Mouse (Mus musculus): ENCODE data around the gene Klhdc2. TPM values are rescaled to one million over a fixed set of nuclear protein-coding genes. Genes with fewer than 3 reads are reported as not detected.

Gene Klhdc2
- polyA plus RNA-seq, 1 experiment from 2014 or later, result 124 TPM

DNA sequence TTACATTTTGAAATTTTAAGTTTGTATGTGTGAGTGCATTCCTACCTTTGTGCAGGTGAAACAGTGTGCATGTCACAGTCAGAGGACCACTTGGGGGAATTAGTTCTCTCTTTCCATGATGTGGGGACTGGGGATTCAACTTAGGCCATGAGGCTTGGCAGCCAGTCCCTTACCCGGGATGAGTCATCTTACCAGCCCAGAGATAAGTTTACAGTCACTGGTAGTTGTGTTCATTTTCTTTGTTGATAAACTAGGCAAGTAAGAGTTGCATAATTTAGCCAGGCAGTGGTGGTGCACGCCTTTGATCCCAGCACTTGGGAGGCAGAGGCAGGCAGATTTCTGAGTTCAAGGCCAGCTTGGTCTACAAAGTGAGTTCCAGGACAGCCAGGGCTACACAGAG lies 7.6 kb downstream of the Klhdc2 start:
- no peaks in the 10 kb centered on the region for H3K9me3 ChIP-seq
- H3K36me3 ChIP-seq, result peaks cover 76% of the 10 kb centered on the region
- no peak overlapping the region for H3K4me2 ChIP-seq
- H3K9ac ChIP-seq, result no peak overlapping the region
- H3K27ac ChIP-seq, result no peak overlapping the region
- no peak overlapping the region for H3K4me3 ChIP-seq
- 86% methylated on average over 2 of the region's 2 CpGs for WGBS
- H3K4me1 ChIP-seq, result peaks cover 6% of the 10 kb centered on the region
- H3K27me3 ChIP-seq, result no peaks in the 10 kb centered on the region
- ATAC-seq (ENCODE audit: borderline replicate concordance, extremely low read depth, low FRiP score, low TSS enrichment), result no peak

DNA sequence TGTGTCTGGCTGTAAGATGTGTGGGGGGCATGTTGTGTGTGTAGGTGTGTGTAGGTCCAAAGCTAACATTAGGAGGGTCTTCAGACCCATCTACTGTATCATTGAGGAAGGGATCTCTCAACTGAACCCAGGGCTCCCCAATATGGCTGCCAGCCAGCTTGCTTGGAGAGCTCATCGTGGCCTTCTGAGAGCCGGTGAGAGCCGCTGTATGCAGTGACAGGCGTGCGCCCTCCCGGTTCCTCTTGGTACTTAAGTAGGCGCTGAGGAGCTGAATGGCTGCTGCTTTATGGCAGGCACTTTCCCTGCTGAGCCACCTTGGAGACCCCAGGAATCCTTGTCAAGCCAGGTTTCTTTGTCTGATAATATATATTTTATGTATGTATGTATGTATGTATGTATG lies 9.9 kb downstream of the Klhdc2 start:
- WGBS, result 84% methylated on average over 7 of the region's 7 CpGs
- H3K27me3 ChIP-seq, result no peaks in the 10 kb centered on the region
- H3K4me2 ChIP-seq, result no peak overlapping the region
- no peak overlapping the region for H3K9ac ChIP-seq
- no peak for ATAC-seq (ENCODE audit: borderline replicate concordance, extremely low read depth, low FRiP score, low TSS enrichment)
- no peak overlapping the region for H3K4me3 ChIP-seq
- H3K9me3 ChIP-seq, result no peaks in the 10 kb centered on the region
- H3K36me3 ChIP-seq, result peaks cover 91% of the 10 kb centered on the region
- H3K4me1 ChIP-seq, result no peaks in the 10 kb centered on the region
- H3K27ac ChIP-seq, result no peak overlapping the region

DNA sequence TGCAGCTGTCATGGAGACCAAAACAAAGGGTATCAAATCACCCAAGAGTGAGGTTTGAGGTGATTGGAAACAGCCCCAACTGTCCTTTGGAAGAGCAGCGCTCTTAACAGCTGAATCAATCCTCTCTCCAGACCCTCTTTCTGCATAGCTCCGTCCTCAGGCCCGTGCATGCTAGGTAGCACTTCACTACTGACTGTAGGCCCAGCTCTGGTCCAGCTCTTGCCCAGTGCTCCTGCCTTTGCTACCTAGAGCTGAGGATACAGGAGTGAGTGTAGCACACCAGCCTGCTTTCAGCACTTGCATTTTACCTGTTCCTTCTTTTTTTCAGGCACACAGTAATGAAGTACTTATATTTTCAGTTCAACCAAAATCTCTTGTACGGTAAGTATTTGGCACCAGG lies 13.2 kb downstream of the Klhdc2 start:
- Histone ChIP-seq H3K4me1 (no peaks in the 10 kb centered on the region), H3K4me2 (no peak overlapping the region), H3K9ac (no peak overlapping the region), H3K4me3 (no peak overlapping the region), H3K27me3 (no peaks in the 10 kb centered on the region), H3K27ac (no peak overlapping the region), H3K9me3 (no peaks in the 10 kb centered on the region), H3K36me3 (peaks cover 90% of the 10 kb centered on the region)
- ATAC-seq (ENCODE audit: borderline replicate concordance, extremely low read depth, low FRiP score, low TSS enrichment), result no peak
- WGBS, result 96% methylated on average over 4 of the region's 4 CpGs

GRCm38 (mm10) chr12:69318431-69318830 lies 21.9 kb downstream of the Klhdc2 start:
- peaks cover 76% of the 10 kb centered on the region for H3K36me3 ChIP-seq
- ATAC-seq (ENCODE audit: borderline replicate concordance, extremely low read depth, low FRiP score, low TSS enrichment), result no peak
- no peak overlapping the region for H3K4me2 ChIP-seq
- H3K27ac ChIP-seq, result no peak overlapping the region
- no peak overlapping the region for H3K9ac ChIP-seq
- H3K9me3 ChIP-seq, result no peaks in the 10 kb centered on the region
- no peaks in the 10 kb centered on the region for H3K4me1 ChIP-seq
- no peak overlapping the region for H3K4me3 ChIP-seq
- H3K27me3 ChIP-seq, result no peaks in the 10 kb centered on the region

GRCm38 (mm10) chr12:69331187-69331586 lies 34.7 kb downstream of the Klhdc2 start:
- H3K9ac ChIP-seq, result no peak overlapping the region
- peaks cover 63% of the 10 kb centered on the region for H3K36me3 ChIP-seq
- no peaks in the 10 kb centered on the region for H3K4me1 ChIP-seq
- H3K27ac ChIP-seq, result no peak overlapping the region
- no peak overlapping the region for H3K4me3 ChIP-seq
- no peaks in the 10 kb centered on the region for H3K9me3 ChIP-seq
- 89% methylated on average over 3 of the region's 3 CpGs for WGBS
- no peak overlapping the region for H3K4me2 ChIP-seq
- no peak for ATAC-seq (ENCODE audit: borderline replicate concordance, extremely low read depth, low FRiP score, low TSS enrichment)
- H3K27me3 ChIP-seq, result no peaks in the 10 kb centered on the region

DNA sequence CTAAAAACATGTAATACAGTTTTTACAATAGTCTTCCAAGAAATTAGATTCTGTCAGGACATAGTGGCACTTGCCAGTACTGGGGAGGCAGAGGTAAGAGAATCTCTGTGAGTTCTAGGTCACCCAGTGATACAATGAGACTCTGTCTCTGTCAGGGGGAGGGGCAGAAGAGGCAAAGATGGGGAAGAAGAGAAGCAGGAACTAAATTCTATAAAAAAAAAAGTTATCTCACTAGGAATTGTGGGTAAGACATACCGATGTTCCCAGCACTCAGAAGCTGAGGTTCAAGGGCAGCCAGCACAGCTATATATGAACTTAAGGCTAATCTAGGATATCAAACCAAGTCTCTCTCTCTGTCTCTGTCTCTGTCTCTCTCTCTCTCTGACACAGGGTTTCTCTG lies 35.7 kb downstream of the Klhdc2 start:
- no peaks in the 10 kb centered on the region for H3K27me3 ChIP-seq

DNA sequence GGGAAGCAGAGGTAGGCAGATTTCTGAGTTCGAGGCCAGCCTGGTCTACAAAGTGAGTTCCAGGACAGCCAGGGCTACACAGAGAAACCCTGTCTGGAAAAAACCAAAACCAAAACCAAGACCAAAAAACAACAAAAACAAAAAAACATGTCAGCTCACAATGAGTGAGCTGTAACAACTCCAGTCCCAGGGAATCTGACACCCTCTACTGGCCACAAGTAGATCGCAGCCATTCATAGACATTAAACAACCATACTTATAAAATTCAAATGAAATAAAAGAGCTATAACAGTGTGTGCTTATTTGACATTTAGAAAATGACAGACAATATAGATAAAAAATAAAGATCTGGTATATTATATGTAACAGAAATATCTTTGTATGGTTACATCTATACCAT lies 37.1 kb downstream of the Klhdc2 start:
- Histone ChIP-seq H3K4me3 (no peak overlapping the region), H3K9me3 (no peaks in the 10 kb centered on the region), H3K4me2 (no peak overlapping the region), H3K36me3 (peaks cover 65% of the 10 kb centered on the region), H3K27ac (no peak overlapping the region), H3K9ac (no peak overlapping the region), H3K27me3 (no peaks in the 10 kb centered on the region), H3K4me1 (no peaks in the 10 kb centered on the region)
- no peak for ATAC-seq (ENCODE audit: borderline replicate concordance, extremely low read depth, low FRiP score, low TSS enrichment)
- 83% methylated on average over 2 of the region's 2 CpGs for WGBS

More for the DNA sequence above, 35.7 kb downstream of the Klhdc2 start:
- no peak overlapping the region for H3K4me2 ChIP-seq
- no peak overlapping the region for H3K4me3 ChIP-seq
- H3K27ac ChIP-seq, result no peak overlapping the region
- no peaks in the 10 kb centered on the region for H3K9me3 ChIP-seq
- H3K36me3 ChIP-seq, result peaks cover 64% of the 10 kb centered on the region
- H3K4me1 ChIP-seq, result no peaks in the 10 kb centered on the region
- WGBS, result 80% methylated on average over 1 of the region's 1 CpGs
- H3K9ac ChIP-seq, result no peak overlapping the region
- ATAC-seq (ENCODE audit: borderline replicate concordance, extremely low read depth, low FRiP score, low TSS enrichment), result no peak

- no peak for ATAC-seq (ENCODE audit: borderline replicate concordance, extremely low read depth, low FRiP score, low TSS enrichment)
- Histone ChIP-seq H3K36me3 (peaks cover 69% of the 10 kb centered on the region), H3K27ac (no peak overlapping the region), H3K4me1 (no peaks in the 10 kb centered on the region), H3K9me3 (no peaks in the 10 kb centered on the region), H3K4me3 (no peak overlapping the region), H3K4me2 (no peak overlapping the region), H3K27me3 (no peaks in the 10 kb centered on the region), H3K9ac (no peak overlapping the region)
- WGBS, result 84% methylated on average over 2 of the region's 2 CpGs
Measured at GRCm38 (mm10) chr12:69349928-69350327, 53.4 kb downstream of the Klhdc2 start.

- no peaks in the 10 kb centered on the region for H3K9me3 ChIP-seq
- no peaks in the 10 kb centered on the region for H3K27me3 ChIP-seq
- no peak overlapping the region for H3K4me2 ChIP-seq
- H3K4me1 ChIP-seq, result peaks cover 7% of the 10 kb centered on the region; the same call in 1 of the 2 replicates
- ATAC-seq (ENCODE audit: borderline replicate concordance, extremely low read depth, low FRiP score, low TSS enrichment), result no peak
- H3K36me3 ChIP-seq, result peaks cover 58% of the 10 kb centered on the region
- 76% methylated on average over 1 of the region's 1 CpGs for WGBS
- no peak overlapping the region for H3K4me3 ChIP-seq
- no peak overlapping the region for H3K27ac ChIP-seq
- H3K9ac ChIP-seq, result no peak overlapping the region
Measured at GRCm38 (mm10) chr12:69351685-69352084, 55.2 kb downstream of the Klhdc2 start.

GRCm38 (mm10) chr12:69356546-69357299 lies 60.2 kb downstream of the Klhdc2 start, which contains the start of gene Nemf:
Nemf (minus strand) TSS chr12:69357165.
- no peaks in the 10 kb centered on the region for H3K9me3 ChIP-seq
- H3K9ac ChIP-seq, result peak within 1 kb of the TSS; percentile 84
- ATAC-seq (ENCODE audit: borderline replicate concordance, extremely low read depth, low FRiP score, low TSS enrichment), result peak; percentile 52; the same call in 1 of the 2 replicates
- WGBS, result under 1% methylated on average over 48 of the region's 50 CpGs
- H3K27ac ChIP-seq, result peak within 1 kb of the TSS; percentile 76
- H3K36me3 ChIP-seq, result peaks cover 23% of the 10 kb centered on the region
- peaks cover 8% of the 10 kb centered on the region; the same call in 1 of the 2 replicates for H3K4me1 ChIP-seq
- peak within 1 kb of the TSS; percentile 62 for H3K4me2 ChIP-seq
- no peaks in the 10 kb centered on the region for H3K27me3 ChIP-seq
- H3K4me3 ChIP-seq, result peak within 1 kb of the TSS; percentile 79

- Histone ChIP-seq H3K4me1 (peaks cover 13% of the 10 kb centered on the region), H3K4me3 (peak overlapping the region; percentile 79), H3K27me3 (no peaks in the 10 kb centered on the region), H3K4me2 (peak overlapping the region; percentile 62), H3K9me3 (no peaks in the 10 kb centered on the region), H3K27ac (no peak overlapping the region), H3K36me3 (peaks cover 18% of the 10 kb centered on the region), H3K9ac (peak overlapping the region; percentile 84)
- no peak for ATAC-seq (ENCODE audit: borderline replicate concordance, extremely low read depth, low FRiP score, low TSS enrichment)
- 6% methylated on average over 13 of the region's 13 CpGs for WGBS
Measured at GRCm38 (mm10) chr12:69357300-69357646, 60.8 kb downstream of the Klhdc2 start.

All from lung, embryonic 15.5 days (tissue).